Mouse (Mus musculus) liver, adult (tissue): ENCODE data around the gene Ankrd52.

ENCODE experiments used
- GATA4 ChIP-seq: IDR thresholded peaks from 2 replicates; pipeline ENCODE4 v1.6.1; 2014; ENCODE audit warnings: mild to moderate bottlenecking, low read length; ENCODE audit not compliant: insufficient replicate concordance

Gene Ankrd52

GRCm38 (mm10) chr10:128440407-128440806, 63.5 kb downstream of the Ankrd52 start:
- TF ChIP-seq GATA4: no peak

- TF ChIP-seq GATA4: no peak
These were observed 64.6 kb downstream of the Ankrd52 start for GRCm38 (mm10) chr10:128441324-128442119.

GRCm38 (mm10) chr10:128442718-128443117, 65.8 kb downstream of the Ankrd52 start:
- TF ChIP-seq GATA4: no peak

GRCm38 (mm10) chr10:128444354-128444753, 67.4 kb downstream of the Ankrd52 start:
- TF ChIP-seq GATA4: no peak

GRCm38 (mm10) chr10:128445407-128445806, 68.5 kb downstream of the Ankrd52 start:
- TF ChIP-seq GATA4: peak; percentile 12; the same call in 1 of the 2 replicates

- TF ChIP-seq GATA4: no peak
These were observed 74.1 kb downstream of the Ankrd52 start for GRCm38 (mm10) chr10:128451014-128451413.

- TF ChIP-seq GATA4: no peak
These were observed 77.6 kb downstream of the Ankrd52 start for GRCm38 (mm10) chr10:128454471-128454870.

- no peak for TF ChIP-seq GATA4
These were observed 78.4 kb downstream of the Ankrd52 start for GRCm38 (mm10) chr10:128455280-128455679.

GRCm38 (mm10) chr10:128457676-128458075, 80.8 kb downstream of the Ankrd52 start:
- TF ChIP-seq GATA4: no peak
